Mouse (Mus musculus) lung, embryonic 14.5 days (tissue): ENCODE results near the gene 4933416C03Rik. TPM values are rescaled to one million over a fixed set of nuclear protein-coding genes. Genes with fewer than 3 reads are reported as not detected.

Experiments used
- ATAC-seq: fragments of 200-750 bp; cut with Nextera tagmentation; 2 replicates; pipeline ENCODE4 v1.8.0; 2017; ENCODE audit warnings: mild to moderate bottlenecking, moderate TSS enrichment, moderate library complexity; ENCODE audit not compliant: insufficient read depth
- DNase-seq: peaks from one replicate; pipeline ENCODE4 v3.0.0-alpha.2; 2015
- H3K27ac ChIP-seq: fragments of 300-500 bp; sonication (generic); 2 replicates; pipeline ENCODE4 v1.5.1; 2014; ENCODE audit warnings: low read depth, mild to moderate bottlenecking, moderate library complexity
- H3K27me3 ChIP-seq: fragments of 300-500 bp; sonication (generic); 2 replicates; pipeline ENCODE4 v1.6.1; 2014; ENCODE audit warnings: low read length, control low read depth; ENCODE audit not compliant: insufficient read depth
- H3K36me3 ChIP-seq: fragments of 300-500 bp; sonication (generic); 2 replicates; pipeline ENCODE4 v1.6.1; 2014; ENCODE audit warnings: control low read depth; ENCODE audit not compliant: insufficient read depth
- H3K4me1 ChIP-seq: fragments of 300-500 bp; sonication (generic); 2 replicates; pipeline ENCODE4 v1.6.1; 2014; ENCODE audit warnings: antibody characterized with exemption, control low read depth; ENCODE audit not compliant: insufficient read depth
- H3K4me2 ChIP-seq: fragments of 300-500 bp; sonication (generic); 2 replicates; pipeline ENCODE4 v1.6.1; 2014; ENCODE audit warnings: mild to moderate bottlenecking
- H3K4me3 ChIP-seq: fragments of 300-500 bp; sonication (generic); 2 replicates; pipeline ENCODE4 v1.5.1; 2014; ENCODE audit warnings: low read depth, low read length
- H3K9ac ChIP-seq: fragments of 300-500 bp; sonication (generic); 2 replicates; pipeline ENCODE4 v1.6.1; 2014
- H3K9me3 ChIP-seq: fragments of 300-500 bp; sonication (generic); 2 replicates; pipeline ENCODE4 v1.6.1; 2016; ENCODE audit warnings: low read depth, low read length, control low read depth
- CTCF ChIP-seq: IDR thresholded peaks from 2 replicates; pipeline ENCODE4 v1.5.1; 2016; ENCODE audit warnings: antibody characterized with exemption, low read depth
- WGBS: fragments of 180-500 bp; shearing (Covaris S2); extraction: QIAGEN DNeasy Blood & Tissue Kit; methylation state at CpG from one replicate; pipeline ENCODE4 v1.1.7; 2014; 5-methylcytosine and 5-hydroxymethylcytosine counted together
- polyA plus RNA-seq: library from polyadenylated mRNA; unstranded; fragments of >200 nt; fragmentation: Nextera tagmentation; extraction: Ambion mirVana; gene quantifications from 2 replicates; pipeline ENCODE4 v1.2.1, GENCODE M21; 2014

4933416C03Rik gene
- polyA plus RNA-seq, 1 experiment from 2014 or later, result not detected

DNA sequence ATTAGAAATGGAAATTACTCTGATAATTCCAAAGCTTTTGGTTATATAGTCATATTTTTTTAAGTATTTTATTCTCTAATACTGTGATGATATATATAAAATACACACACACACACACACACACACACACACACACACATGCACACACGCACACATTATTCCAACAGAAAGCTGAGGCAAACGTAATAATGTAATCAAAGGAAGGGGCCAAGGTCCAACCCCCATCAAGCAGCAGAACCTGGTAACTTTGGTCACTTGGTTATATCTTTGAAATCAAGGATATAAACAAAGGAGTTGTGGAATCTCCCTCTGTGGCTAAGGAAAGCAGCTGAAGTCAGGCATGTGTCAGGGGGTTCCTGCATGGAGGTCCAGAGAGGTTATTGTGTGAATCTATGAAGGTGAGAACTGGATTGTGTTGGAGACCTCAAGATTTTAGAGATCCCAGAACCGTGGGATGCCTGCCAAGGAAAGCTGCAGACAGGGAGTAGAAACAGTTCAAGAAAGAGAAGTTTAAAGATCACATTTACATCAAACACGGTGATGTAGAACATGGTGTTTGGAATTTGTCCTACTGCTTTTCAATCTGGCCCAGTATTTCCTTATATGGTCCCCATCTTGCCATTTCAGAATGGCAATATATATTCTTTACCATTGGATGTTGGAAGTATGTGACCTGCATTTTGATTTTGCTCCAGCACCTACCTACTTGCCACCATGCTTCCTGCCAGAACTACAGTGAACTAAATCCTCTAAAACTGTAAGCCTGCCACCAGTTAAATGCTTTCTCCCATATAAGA lies 2.4 kb upstream of the 4933416C03Rik start:
- Histone ChIP-seq H3K27me3 (no peaks in the 10 kb centered on the region), H3K9me3 (no peaks in the 10 kb centered on the region), H3K4me3 (no peak overlapping the region), H3K4me2 (no peak overlapping the region), H3K36me3 (no peaks in the 10 kb centered on the region), H3K27ac (no peak overlapping the region), H3K4me1 (no peaks in the 10 kb centered on the region), H3K9ac (no peak overlapping the region)
- no peak for TF ChIP-seq CTCF
- ATAC-seq (no peak), DNase-seq (no peak)
- 54% methylated on average over 4 of the region's 4 CpGs for WGBS

DNA sequence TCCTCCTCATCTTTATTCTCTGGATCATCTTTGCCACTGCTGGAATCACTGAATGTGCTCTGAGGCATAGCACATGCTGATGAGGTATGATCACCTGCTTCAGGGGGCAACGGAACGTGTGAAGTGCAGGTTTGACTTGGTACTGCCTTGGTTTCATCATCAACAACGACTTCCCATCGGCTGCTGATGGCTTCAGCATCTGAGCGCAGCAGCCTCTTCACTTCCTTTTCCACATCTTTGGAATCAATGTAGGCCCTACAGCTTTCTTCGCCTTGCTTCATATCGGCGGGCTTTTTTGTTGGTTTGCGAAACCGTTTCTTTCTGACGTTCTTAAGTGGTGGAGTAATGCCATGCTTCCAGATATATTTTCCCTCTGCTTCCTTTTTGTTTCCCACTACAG lies 849 bp downstream of the 4933416C03Rik start:
- WGBS, result 93% methylated on average over 11 of the region's 11 CpGs
- no peak for TF ChIP-seq CTCF
- no peaks in the 10 kb centered on the region for H3K9me3 ChIP-seq

DNA sequence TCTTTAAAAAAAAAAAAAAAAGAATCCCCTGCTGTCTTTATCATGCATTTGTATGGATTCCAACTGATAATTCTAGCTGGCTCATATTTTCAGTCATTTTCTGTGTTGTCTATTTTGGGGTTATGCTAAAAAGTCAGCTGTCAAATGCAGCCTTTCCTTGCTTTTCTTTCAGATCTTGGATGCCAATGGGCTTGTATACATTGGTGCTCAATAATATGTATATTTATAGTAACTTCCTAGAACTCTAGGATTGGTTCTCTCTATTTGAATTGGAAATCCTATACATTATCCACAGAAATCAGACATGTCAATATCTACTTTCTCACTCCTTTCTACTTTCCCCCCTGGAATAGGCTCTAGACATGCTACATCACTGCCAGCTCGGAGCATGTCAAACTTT lies 5.0 kb downstream of the 4933416C03Rik start:
- TF ChIP-seq CTCF, result no peak
- no peaks in the 10 kb centered on the region for H3K4me1 ChIP-seq
- 74% methylated on average over 1 of the region's 1 CpGs for WGBS
- no peaks in the 10 kb centered on the region for H3K36me3 ChIP-seq
- H3K27ac ChIP-seq, result no peak overlapping the region
- H3K4me2 ChIP-seq, result no peak overlapping the region
- H3K9me3 ChIP-seq, result no peaks in the 10 kb centered on the region
- H3K27me3 ChIP-seq, result no peaks in the 10 kb centered on the region
- ATAC-seq (no peak), DNase-seq (no peak)
- H3K9ac ChIP-seq, result no peak overlapping the region
- H3K4me3 ChIP-seq, result no peak overlapping the region

More for the DNA sequence above, 849 bp downstream of the 4933416C03Rik start:
- ATAC-seq (no peak), DNase-seq (no peak)
- no peaks in the 10 kb centered on the region for H3K27me3 ChIP-seq
- no peak overlapping the region for H3K27ac ChIP-seq
- no peak overlapping the region for H3K9ac ChIP-seq
- H3K4me3 ChIP-seq, result no peak overlapping the region
- H3K4me1 ChIP-seq, result no peaks in the 10 kb centered on the region
- H3K4me2 ChIP-seq, result no peak overlapping the region
- no peaks in the 10 kb centered on the region for H3K36me3 ChIP-seq

DNA sequence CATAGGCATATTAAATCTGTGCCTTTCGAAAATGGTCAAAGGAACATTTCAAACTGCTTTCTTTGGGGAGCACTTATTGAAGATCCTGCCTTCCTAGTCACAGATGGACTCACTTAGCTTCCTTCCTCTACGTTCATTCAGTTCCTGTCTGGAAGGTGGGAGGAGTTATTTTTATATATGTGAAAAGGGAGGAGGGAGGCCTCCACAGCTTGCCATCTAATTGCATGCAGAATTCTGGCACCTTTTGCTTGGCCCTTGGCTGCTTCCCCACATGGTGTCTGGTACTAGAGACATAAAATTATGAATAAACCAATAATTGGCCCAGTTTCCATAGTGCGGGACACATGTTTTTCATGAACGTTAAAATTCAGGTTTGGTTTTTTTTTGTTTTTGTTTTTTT lies 5.5 kb downstream of the 4933416C03Rik start:
- Histone ChIP-seq H3K27ac (no peak overlapping the region), H3K9me3 (no peaks in the 10 kb centered on the region), H3K4me1 (no peaks in the 10 kb centered on the region), H3K4me2 (no peak overlapping the region), H3K27me3 (no peaks in the 10 kb centered on the region), H3K9ac (no peak overlapping the region), H3K4me3 (no peak overlapping the region), H3K36me3 (no peaks in the 10 kb centered on the region)
- DNase-seq (no peak), ATAC-seq (no peak)
- TF ChIP-seq CTCF, result no peak
- 64% methylated on average over 4 of the region's 4 CpGs for WGBS

DNA sequence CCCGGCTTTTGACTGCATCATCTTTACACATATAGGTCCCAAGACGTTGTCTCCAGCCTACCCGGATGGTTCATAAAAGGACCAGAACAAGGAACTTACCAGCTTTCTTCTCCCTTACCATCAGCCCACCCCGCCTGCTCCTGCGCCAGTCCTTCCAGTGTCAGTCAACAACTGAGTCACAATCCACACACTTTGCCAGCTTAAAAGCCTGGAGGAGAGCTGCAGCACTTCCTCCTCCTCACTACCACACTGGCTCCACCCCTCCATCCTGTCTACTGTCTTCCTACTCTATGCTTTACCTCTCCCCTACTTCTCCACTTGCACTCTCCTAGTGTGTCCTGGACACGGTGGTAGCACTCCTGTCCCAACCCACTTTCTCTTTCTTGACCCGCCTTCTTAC lies 15.2 kb downstream of the 4933416C03Rik start:
- no peak for TF ChIP-seq CTCF
- Histone ChIP-seq H3K9me3 (no peaks in the 10 kb centered on the region), H3K9ac (no peak overlapping the region), H3K4me1 (no peaks in the 10 kb centered on the region), H3K27ac (no peak overlapping the region), H3K36me3 (no peaks in the 10 kb centered on the region), H3K4me2 (no peak overlapping the region), H3K27me3 (no peaks in the 10 kb centered on the region), H3K4me3 (no peak overlapping the region)
- ATAC-seq, result no peak
- DNase-seq, result no peak
- 80% methylated on average over 7 of the region's 7 CpGs for WGBS

DNA sequence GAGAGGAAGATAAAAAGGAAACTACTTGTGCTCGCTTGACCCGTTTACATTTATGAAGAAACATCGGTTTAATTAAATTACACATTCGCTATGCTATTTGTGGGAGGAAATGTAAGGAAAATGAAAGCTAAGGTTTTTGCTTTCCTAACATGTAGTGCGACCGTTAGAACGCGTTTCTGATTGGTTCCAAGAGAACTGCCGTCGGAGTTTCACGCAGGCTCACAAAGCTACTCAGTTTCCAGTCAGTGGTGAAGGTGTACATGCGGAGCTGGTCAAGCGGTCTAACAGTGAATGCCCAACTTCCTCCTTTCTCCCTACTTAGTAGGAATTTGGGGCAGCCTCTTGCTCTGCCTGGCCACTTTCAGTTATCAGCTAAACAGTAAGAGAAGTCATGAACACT lies 17.3 kb downstream of the 4933416C03Rik start:
- Histone ChIP-seq H3K4me3 (no peak overlapping the region), H3K4me2 (no peak overlapping the region), H3K4me1 (no peaks in the 10 kb centered on the region), H3K9me3 (no peaks in the 10 kb centered on the region), H3K9ac (no peak overlapping the region), H3K27ac (no peak overlapping the region), H3K36me3 (no peaks in the 10 kb centered on the region), H3K27me3 (no peaks in the 10 kb centered on the region)
- ATAC-seq (no peak), DNase-seq (no peak)
- TF ChIP-seq CTCF, result no peak
- 85% methylated on average over 13 of the region's 13 CpGs for WGBS

DNA sequence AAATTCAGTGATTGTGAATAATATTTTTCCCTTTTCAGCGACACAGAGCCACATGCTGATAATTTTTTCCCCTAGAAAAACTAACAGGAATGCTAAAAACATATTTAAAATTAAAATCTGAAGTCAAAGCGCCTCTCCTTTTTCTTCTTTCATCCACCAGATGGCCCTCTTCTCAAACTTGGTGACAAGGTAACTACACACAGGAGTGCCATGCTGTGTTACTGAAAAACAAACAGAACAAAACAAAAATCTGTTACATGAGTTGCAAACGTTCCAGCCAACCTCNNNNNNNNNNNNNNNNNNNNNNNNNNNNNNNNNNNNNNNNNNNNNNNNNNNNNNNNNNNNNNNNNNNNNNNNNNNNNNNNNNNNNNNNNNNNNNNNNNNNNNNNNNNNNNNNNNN lies 29.8 kb downstream of the 4933416C03Rik start:
- Histone ChIP-seq H3K27me3 (no peaks in the 10 kb centered on the region), H3K9me3 (no peaks in the 10 kb centered on the region), H3K4me1 (no peaks in the 10 kb centered on the region), H3K4me3 (no peak overlapping the region), H3K36me3 (no peaks in the 10 kb centered on the region), H3K4me2 (no peak overlapping the region), H3K9ac (no peak overlapping the region), H3K27ac (no peak overlapping the region)
- DNase-seq, result peak; percentile 42
- no peak for ATAC-seq
- peak; percentile 35 for TF ChIP-seq CTCF
- 28% methylated on average over 3 of the region's 3 CpGs for WGBS

DNA sequence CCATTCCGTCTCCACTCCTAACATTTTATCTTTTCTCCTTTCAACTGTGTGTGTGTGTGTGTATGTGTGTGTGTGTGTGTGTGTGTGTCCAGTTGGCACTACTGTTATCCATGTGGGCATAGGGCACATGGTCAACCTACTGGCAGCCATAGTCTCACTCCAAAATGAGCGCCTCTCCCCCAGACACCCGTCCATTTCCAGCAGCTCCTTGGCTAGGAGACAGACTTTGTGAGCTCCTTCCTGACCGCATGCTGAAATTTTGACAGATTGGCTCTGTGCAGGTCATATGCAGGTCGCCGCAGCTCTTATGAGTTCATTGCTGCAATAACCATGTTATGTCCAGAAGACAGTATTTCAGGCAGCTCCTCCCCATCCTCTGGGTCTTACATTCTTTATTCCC lies 32.9 kb downstream of the 4933416C03Rik start:
- Histone ChIP-seq H3K36me3 (no peaks in the 10 kb centered on the region), H3K4me2 (no peak overlapping the region), H3K9me3 (no peaks in the 10 kb centered on the region), H3K4me3 (no peak overlapping the region), H3K27me3 (no peaks in the 10 kb centered on the region), H3K4me1 (no peaks in the 10 kb centered on the region), H3K9ac (no peak overlapping the region), H3K27ac (no peak overlapping the region)
- ATAC-seq (no peak), DNase-seq (no peak)
- 77% methylated on average over 6 of the region's 6 CpGs for WGBS
- TF ChIP-seq CTCF, result no peak
